11 mouse cellular contexts compared by ENCODE assay signal in genomic region chr6:28339410-28339809, GRCm38 (mm10). TPM values are rescaled to one million over a fixed set of nuclear protein-coding genes. Genes with fewer than 3 reads are reported as not detected.
DNase-seq lines count a peak whose midpoint lies in the region; ATAC-seq and TF ChIP-seq lines count a peak whose summit lies in the region.
"Had no signal": no experiment of that assay in that cellular context is flagged by ENCODE, and none has a peak within 500 bp of the region (broad histone marks: within the 10 kb centered on the region; RNA-seq: fewer than 3 reads in every experiment).

No protein-coding gene starts in this region.

- no peak overlapping the region for H3K27ac ChIP-seq in kidney, adult 2 months (ENCODE audit: insufficient read depth, low read depth, low read length)
- H3K27ac ChIP-seq in midbrain, embryonic 11.5 days (ENCODE audit: low read depth, low read length) = no peak overlapping the region
- H3K27ac ChIP-seq in midbrain, embryonic 16.5 days (ENCODE audit: low read length) = no peak overlapping the region
- H3K27ac ChIP-seq: hindbrain, embryonic 10.5 days had no signal

- no peak overlapping the region for H3K4me2 ChIP-seq in midbrain, embryonic 11.5 days
- no peak overlapping the region for H3K4me2 ChIP-seq in midbrain, embryonic 16.5 days (ENCODE audit: low read length)

- H3K27me3 ChIP-seq in kidney, adult 2 months (replicated peaks; ENCODE audit: control insufficient read depth, insufficient read depth, low read length) = no peaks in the 10 kb centered on the region
- H3K27me3 ChIP-seq in midbrain, embryonic 11.5 days (ENCODE audit: control insufficient read depth, insufficient read depth, low read length) = no peaks in the 10 kb centered on the region
- H3K27me3 ChIP-seq in midbrain, embryonic 16.5 days (ENCODE audit: control insufficient read depth, insufficient read depth, low read depth, low read length) = no peaks in the 10 kb centered on the region

- peak; percentile 48 for TF ChIP-seq CTCF in kidney, adult 2 months (conservative IDR thresholded peaks at IDR 0.05; ENCODE audit: insufficient read depth, insufficient read length, low read depth, low read length)

- no peak for TF ChIP-seq POLR2A in kidney, adult 2 months (IDR thresholded peaks at IDR 0.05; ENCODE audit: low read depth, low read length)

- ATAC-seq in midbrain, embryonic 11.5 days (ENCODE audit: low FRiP score) = no peak
- ATAC-seq in midbrain, embryonic 16.5 days = no peak

- H3K4me1 ChIP-seq in kidney, adult 2 months (ENCODE audit: control insufficient read depth, insufficient read depth, low read length) = no peaks in the 10 kb centered on the region
- no peaks in the 10 kb centered on the region for H3K4me1 ChIP-seq in midbrain, embryonic 11.5 days (ENCODE audit: control insufficient read depth, insufficient read depth, low read length)
- no peaks in the 10 kb centered on the region for H3K4me1 ChIP-seq in midbrain, embryonic 16.5 days (ENCODE audit: control insufficient read depth, insufficient read depth, low read length)
- H3K4me1 ChIP-seq: hindbrain, embryonic 10.5 days had no signal

- DNase-seq in adrenal gland, adult 2 months = peak; percentile 9
- DNase-seq in adrenal gland, postnatal 4 days (ENCODE audit: low spot score in 2 of 2) = no peak
- no peak for DNase-seq in kidney, adult 2 months
- DNase-seq in kidney, postnatal 4 days = no peak
- DNase-seq in midbrain, embryonic 11.5 days (ENCODE audit: low spot score, missing footprints) = peak; percentile 45
- no peak for DNase-seq in spleen, adult 12 weeks (ENCODE audit: low spot score)
- DNase-seq in B cell, adult 2 months = no peak
- DNase-seq: cerebellum, adult 18-20 months; kidney, adult 11 months had no signal

- no peaks in the 10 kb centered on the region for H3K36me3 ChIP-seq in kidney, adult 2 months (ENCODE audit: control insufficient read depth, insufficient read depth, low read length)
- no peaks in the 10 kb centered on the region for H3K36me3 ChIP-seq in midbrain, embryonic 11.5 days (ENCODE audit: control insufficient read depth, insufficient read depth, low read length)
- H3K36me3 ChIP-seq in midbrain, embryonic 16.5 days (ENCODE audit: control insufficient read depth, insufficient read depth, low read length) = no peaks in the 10 kb centered on the region
- H3K36me3 ChIP-seq: hindbrain, embryonic 10.5 days had no signal

- no peaks in the 10 kb centered on the region for H3K9me3 ChIP-seq in midbrain, embryonic 11.5 days (ENCODE audit: control insufficient read depth, low read length)
- H3K9me3 ChIP-seq in midbrain, embryonic 16.5 days (replicated peaks; ENCODE audit: control insufficient read depth, low read length, poor library complexity, severe bottlenecking) = no peaks in the 10 kb centered on the region
- H3K9me3 ChIP-seq: hindbrain, embryonic 10.5 days had no signal

- WGBS in kidney, adult 2 months = 79% methylated on average over 5 of the region's 5 CpGs
- 84% methylated on average over 5 of the region's 5 CpGs for WGBS in midbrain, embryonic 11.5 days
- 85% methylated on average over 5 of the region's 5 CpGs for WGBS in midbrain, embryonic 16.5 days

- H3K4me3 ChIP-seq in kidney, adult 2 months (ENCODE audit: insufficient read depth, low read depth, low read length) = no peak overlapping the region
- no peak overlapping the region for H3K4me3 ChIP-seq in midbrain, embryonic 11.5 days (ENCODE audit: low read depth, low read length)
- H3K4me3 ChIP-seq in midbrain, embryonic 16.5 days (ENCODE audit: low read depth, low read length) = no peak overlapping the region
- H3K4me3 ChIP-seq: hindbrain, embryonic 10.5 days had no signal

- no peak overlapping the region for H3K9ac ChIP-seq in midbrain, embryonic 11.5 days (ENCODE audit: low read length)
- H3K9ac ChIP-seq in midbrain, embryonic 16.5 days (ENCODE audit: low read depth, low read length) = no peak overlapping the region

RNA-seq across cellular contexts. Expression of gene Zfp800, which starts 58.4 kb away (rescaled TPM):
- 10 to 100 TPM; 18.8 to 40.5 TPM for total RNA-seq in adrenal gland, adult 2 months (2021)
- polyA plus RNA-seq in adrenal gland, adult 2 months (2012; rRNA removed) = 5.2 and 8.3 TPM in 2 replicates
- total RNA-seq in adrenal gland, postnatal 4 days (2021) = 10 to 100 TPM; 23.6 to 25.7 TPM
- 2.6 and 2.8 TPM in 2 replicates for polyA plus RNA-seq in kidney, adult 2 months (2012; rRNA removed)
- 33.0 and 33.5 TPM in 2 replicates for polyA plus RNA-seq in midbrain, embryonic 11.5 days (2014; fragmentation: Nextera tagmentation; extraction: Ambion mirVana)
- polyA plus RNA-seq in midbrain, embryonic 16.5 days (2015; fragmentation: Nextera tagmentation; extraction: Ambion mirVana) = 16.6 and 24.6 TPM in 2 replicates

Comparison
In these comparisons a context has a peak if more than half of its experiments do, and no peak if none do; other contexts are left out.
1. DNase-seq: peak in adrenal gland, adult 2 months (single experiment) and midbrain, embryonic 11.5 days (single experiment); none in adrenal gland, postnatal 4 days (0 of 2), kidney, adult 2 months (single experiment), kidney, postnatal 4 days (0 of 2), spleen, adult 12 weeks (single experiment) and B cell, adult 2 months (0 of 2).